Mouse (Mus musculus): Measurements from ENCODE around the gene Amotl2.
A peak's percentile ranks its signal among the peaks of the same experiment; 100 is the strongest.

The Amotl2 gene

DNA sequence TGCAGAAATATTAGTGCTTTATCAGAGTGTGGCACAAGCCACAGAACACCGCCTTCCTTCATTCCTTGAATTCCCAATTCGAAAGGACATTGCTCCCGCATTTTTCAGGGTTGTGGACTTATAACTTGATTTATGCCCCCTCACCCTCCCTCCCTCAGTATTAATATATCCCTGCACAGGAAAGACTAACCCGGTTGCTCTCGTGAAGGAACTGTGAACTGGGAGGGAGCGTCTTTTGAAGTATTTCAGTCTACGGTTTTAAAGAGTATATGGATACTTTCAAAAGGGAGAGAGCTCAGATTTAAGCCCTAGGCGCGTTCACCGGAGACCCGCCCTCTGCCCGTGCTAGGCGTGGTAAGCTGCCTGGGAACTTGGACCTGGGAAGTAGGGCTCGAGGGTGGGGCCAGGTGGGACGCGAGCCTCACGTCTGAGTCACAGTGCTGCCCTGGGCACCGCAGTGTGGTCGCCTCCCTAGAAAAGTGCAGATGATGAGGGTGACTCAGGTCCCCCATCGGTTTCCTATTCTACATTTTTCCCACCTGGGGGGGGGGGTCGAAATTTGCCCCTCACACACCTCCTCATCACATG, 54.9 kb downstream of the Amotl2 start:
- DNase-seq (ENCODE audit: extremely low spot score, low spot score) = no peak

DNA sequence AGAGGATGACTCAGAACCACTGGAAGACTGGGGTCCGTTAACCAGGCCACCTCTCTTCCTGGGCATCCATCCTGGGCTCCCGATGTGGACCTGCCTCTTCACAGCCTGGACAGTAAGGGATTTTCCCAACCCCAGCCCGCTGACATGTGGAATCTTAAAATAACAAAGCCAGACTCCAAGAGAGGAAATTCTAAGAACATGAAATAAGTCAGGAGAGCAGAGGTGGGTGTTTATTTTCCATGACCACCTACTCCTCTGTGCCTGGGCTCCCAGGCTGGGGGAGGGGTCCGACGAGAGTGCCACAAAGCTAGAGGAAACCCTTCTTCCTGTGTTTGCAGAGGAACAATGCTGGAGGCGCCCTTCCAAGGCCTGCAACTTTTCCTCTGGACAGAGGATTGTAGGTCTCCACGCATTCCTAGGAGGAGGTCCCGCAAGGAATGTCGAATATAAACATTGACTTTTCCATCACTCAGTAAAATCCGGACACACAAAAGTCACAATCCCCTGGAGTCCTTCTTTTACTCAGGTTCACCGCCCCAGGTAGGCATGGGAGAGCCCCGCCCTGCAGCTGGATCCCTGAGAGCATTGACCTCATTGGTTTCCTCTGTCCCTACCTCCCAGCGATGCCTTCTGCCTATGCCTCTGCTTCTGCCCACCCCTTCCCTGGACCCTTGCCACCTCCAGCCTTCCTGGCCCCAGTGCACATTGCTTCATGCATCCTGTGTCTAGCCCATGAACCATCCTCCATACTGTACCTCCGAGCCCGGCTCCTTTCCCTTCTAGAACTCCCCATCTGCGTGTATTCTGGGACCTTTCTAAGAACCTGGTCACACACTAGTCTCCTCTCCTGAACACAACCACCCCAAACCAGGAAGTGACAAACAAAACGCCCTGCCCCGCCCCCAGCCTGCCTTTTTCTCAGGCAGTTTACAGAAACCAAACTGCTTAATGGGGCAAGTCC, 61.4 kb downstream of the Amotl2 start:
- DNase-seq (ENCODE audit: extremely low spot score, low spot score) = no peak

DNA sequence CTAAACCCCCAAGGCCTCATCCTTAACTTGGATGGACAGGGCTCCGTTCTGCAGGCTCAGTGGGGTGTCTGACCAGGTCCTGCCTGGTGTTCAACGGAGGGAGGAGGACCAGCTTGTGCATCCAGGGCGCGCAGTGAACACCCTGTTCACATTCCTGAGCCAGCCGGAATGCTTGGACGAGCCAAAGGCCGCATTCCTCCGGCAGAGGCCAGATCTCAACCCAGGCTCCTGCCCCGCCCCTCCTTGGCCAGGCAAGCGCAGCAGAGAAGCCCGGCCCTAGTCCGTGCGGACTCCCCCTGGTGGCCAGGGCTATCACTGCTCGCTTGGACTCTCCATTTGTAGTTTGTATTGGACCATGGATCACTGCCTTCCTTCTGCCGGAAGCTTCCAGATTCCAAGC, 63.0 kb downstream of the Amotl2 start:
- DNase-seq (ENCODE audit: extremely low spot score, low spot score) = peak; percentile 83

All from neural tube, embryonic 10.5 days (tissue).